Mouse (Mus musculus) ES-Bruce4 (cell line): ENCODE measurements around the gene Bcl2l1. TPM values are rescaled to one million over a fixed set of nuclear protein-coding genes. Genes with fewer than 3 reads are reported as not detected.
A peak's percentile ranks its signal among the peaks of the same experiment; 100 is the strongest.

Experiments
- H3K27ac ChIP-seq: 2 replicates; pipeline ENCODE4 v1.5.1; 2012; ENCODE audit warnings: low read length, inconsistent platforms; ENCODE audit not compliant: insufficient read depth
- H3K27me3 ChIP-seq: 2 replicates; pipeline ENCODE4 v1.6.1; 2012; ENCODE audit warnings: mild to moderate bottlenecking, low read length, inconsistent platforms; ENCODE audit not compliant: control insufficient read depth, poor library complexity, insufficient read depth, severe bottlenecking
- H3K36me3 ChIP-seq: 2 replicates; pipeline ENCODE4 v1.6.1; 2012; ENCODE audit warnings: inconsistent platforms, mild to moderate bottlenecking, low read length, moderate library complexity; ENCODE audit not compliant: control insufficient read depth, poor library complexity, insufficient read depth, severe bottlenecking
- H3K4me1 ChIP-seq: one replicate; pipeline ENCODE4 v1.8.1; 2011; ENCODE audit warnings: low read length; ENCODE audit not compliant: control insufficient read depth, insufficient read depth
- H3K4me3 ChIP-seq: 2 replicates; pipeline ENCODE4 v1.5.1; 2011; ENCODE audit warnings: low read depth, mild to moderate bottlenecking, low read length
- H3K9ac ChIP-seq: 2 replicates; pipeline ENCODE4 v1.6.1; 2012; ENCODE audit warnings: low read depth, mild to moderate bottlenecking, inconsistent platforms; ENCODE audit not compliant: poor library complexity, severe bottlenecking
- H3K9me3 ChIP-seq: replicated peaks from 2 replicates; pipeline ENCODE4 v1.6.1; 2012; ENCODE audit warnings: mild to moderate bottlenecking, low read length, inconsistent platforms; ENCODE audit not compliant: control insufficient read depth, poor library complexity, insufficient read depth, severe bottlenecking
- CTCF ChIP-seq: IDR thresholded peaks from one replicate; pipeline ENCODE4 v1.8.1; 2011; ENCODE audit warnings: low read depth, low read length
- EP300 ChIP-seq: IDR thresholded peaks from 2 replicates; pipeline ENCODE4 v1.6.1; 2011; ENCODE audit warnings: low read depth, low read length; ENCODE audit not compliant: insufficient read depth
- POLR2A ChIP-seq: IDR thresholded peaks from one replicate; pipeline ENCODE4 v1.8.1; 2011; ENCODE audit warnings: low read length; ENCODE audit not compliant: insufficient read depth
- polyA plus RNA-seq: library from polyadenylated mRNA; stranded (reverse); fragments of >200 nt; gene quantifications from 2 replicates; pipeline ENCODE4 v1.2.4, GENCODE M21; 2011; ENCODE audit warnings: low read depth; ENCODE audit not compliant: missing spikeins, insufficient read depth, insufficient read length

The Bcl2l1 gene
- polyA plus RNA-seq, 1 experiment = 108 TPM

GRCm38 (mm10) chr2:152776019-152776418 lies 55.5 kb downstream of the Bcl2l1 start:
- no peaks in the 10 kb centered on the region for H3K9me3 ChIP-seq
- H3K9ac ChIP-seq = no peak overlapping the region
- no peaks in the 10 kb centered on the region for H3K27me3 ChIP-seq
- H3K36me3 ChIP-seq = peaks cover 4% of the 10 kb centered on the region
- TF ChIP-seq CTCF (no peak), POLR2A (no peak), EP300 (no peak)
- H3K4me3 ChIP-seq = no peak overlapping the region
- H3K27ac ChIP-seq = no peak overlapping the region
- no peaks in the 10 kb centered on the region for H3K4me1 ChIP-seq

GRCm38 (mm10) chr2:152775357-152775756 lies 56.2 kb downstream of the Bcl2l1 start:
- no peaks in the 10 kb centered on the region for H3K4me1 ChIP-seq
- H3K27ac ChIP-seq = no peak overlapping the region

GRCm38 (mm10) chr2:152772231-152772630 lies 59.3 kb downstream of the Bcl2l1 start:
- no peaks in the 10 kb centered on the region for H3K27me3 ChIP-seq
- no peaks in the 10 kb centered on the region for H3K36me3 ChIP-seq
- H3K27ac ChIP-seq = no peak overlapping the region
- H3K9me3 ChIP-seq = no peaks in the 10 kb centered on the region
- TF ChIP-seq CTCF = no peak
- TF ChIP-seq POLR2A = no peak
- TF ChIP-seq EP300 = no peak
- no peak overlapping the region for H3K9ac ChIP-seq
- no peak overlapping the region for H3K4me3 ChIP-seq
- H3K4me1 ChIP-seq = peaks cover 4% of the 10 kb centered on the region

More at GRCm38 (mm10) chr2:152775357-152775756, 56.2 kb downstream of the Bcl2l1 start:
- Histone ChIP-seq H3K4me3 (no peak overlapping the region), H3K27me3 (no peaks in the 10 kb centered on the region), H3K9ac (no peak overlapping the region), H3K36me3 (peaks cover 1% of the 10 kb centered on the region; the same call in 1 of the 2 replicates), H3K9me3 (no peaks in the 10 kb centered on the region)
- no peak for TF ChIP-seq POLR2A
- no peak for TF ChIP-seq CTCF
- TF ChIP-seq EP300 = no peak

- Histone ChIP-seq H3K36me3 (no peaks in the 10 kb centered on the region), H3K27ac (no peak overlapping the region), H3K27me3 (no peaks in the 10 kb centered on the region), H3K4me3 (no peak overlapping the region), H3K9me3 (no peaks in the 10 kb centered on the region), H3K4me1 (peaks cover 4% of the 10 kb centered on the region), H3K9ac (no peak overlapping the region)
- TF ChIP-seq CTCF (no peak), EP300 (no peak), POLR2A (no peak)
These were observed 60.0 kb downstream of the Bcl2l1 start for GRCm38 (mm10) chr2:152771571-152771970.

GRCm38 (mm10) chr2:152769677-152770076 lies 61.9 kb downstream of the Bcl2l1 start:
- no peak overlapping the region for H3K9ac ChIP-seq
- TF ChIP-seq CTCF = no peak
- TF ChIP-seq EP300 = peak; percentile 66; the same call in 1 of the 2 replicates
- no peaks in the 10 kb centered on the region for H3K27me3 ChIP-seq
- H3K4me3 ChIP-seq = no peak overlapping the region
- no peak overlapping the region for H3K27ac ChIP-seq
- H3K9me3 ChIP-seq = no peaks in the 10 kb centered on the region
- H3K36me3 ChIP-seq = no peaks in the 10 kb centered on the region
- H3K4me1 ChIP-seq = peaks cover 4% of the 10 kb centered on the region

GRCm38 (mm10) chr2:152767618-152768271 lies 63.8 kb downstream of the Bcl2l1 start:
- Histone ChIP-seq H3K9ac (no peak overlapping the region), H3K4me1 (peaks cover 4% of the 10 kb centered on the region), H3K27me3 (no peaks in the 10 kb centered on the region), H3K4me3 (no peak overlapping the region), H3K36me3 (no peaks in the 10 kb centered on the region), H3K27ac (no peak overlapping the region), H3K9me3 (no peaks in the 10 kb centered on the region)
- TF ChIP-seq POLR2A (no peak), CTCF (peak; percentile 22)
